Mouse (Mus musculus) embryo, embryonic 10 days (tissue): ENCODE data around the gene Lin7a.

Experiments used
- DNase-seq: peaks from one replicate; pipeline ENCODE4 v3.0.0-alpha.2; 2015; ENCODE audit warnings: low spot score

Lin7a gene

GRCm38 (mm10) chr10:107323865-107324264 is 52.4 kb downstream of the Lin7a start:
- DNase-seq: no peak

GRCm38 (mm10) chr10:107325558-107325957 is 54.1 kb downstream of the Lin7a start:
- no peak for DNase-seq

- no peak for DNase-seq
These were observed 68.0 kb downstream of the Lin7a start for GRCm38 (mm10) chr10:107339524-107339923.

GRCm38 (mm10) chr10:107341151-107341550 is 69.7 kb downstream of the Lin7a start:
- peak; percentile 7 for DNase-seq

GRCm38 (mm10) chr10:107344200-107344599 is 72.7 kb downstream of the Lin7a start:
- DNase-seq: no peak

GRCm38 (mm10) chr10:107347842-107348241 is 76.4 kb downstream of the Lin7a start:
- DNase-seq: no peak

- DNase-seq: no peak
These were observed 80.4 kb downstream of the Lin7a start for GRCm38 (mm10) chr10:107351696-107352485.

GRCm38 (mm10) chr10:107353483-107353882 is 82.0 kb downstream of the Lin7a start:
- DNase-seq: no peak

GRCm38 (mm10) chr10:107358443-107359040 is 87.1 kb downstream of the Lin7a start:
- no peak for DNase-seq

- no peak for DNase-seq
These were observed 87.8 kb downstream of the Lin7a start for GRCm38 (mm10) chr10:107359296-107359695.

- DNase-seq: no peak
These were observed 90.1 kb downstream of the Lin7a start for GRCm38 (mm10) chr10:107361546-107361945.

- DNase-seq: no peak
These were observed 90.5 kb downstream of the Lin7a start for GRCm38 (mm10) chr10:107362026-107362425.

- DNase-seq: no peak
These were observed 91.7 kb downstream of the Lin7a start for GRCm38 (mm10) chr10:107363049-107363816.

GRCm38 (mm10) chr10:107377218-107377617 is 105.7 kb downstream of the Lin7a start:
- no peak for DNase-seq

GRCm38 (mm10) chr10:107381143-107381746 is 109.8 kb downstream of the Lin7a start:
- no peak for DNase-seq

- DNase-seq: no peak
These were observed 112.3 kb downstream of the Lin7a start for GRCm38 (mm10) chr10:107383825-107384224.

- peak; percentile 49 for DNase-seq
These were observed 118.0 kb downstream of the Lin7a start for GRCm38 (mm10) chr10:107389505-107389904.

GRCm38 (mm10) chr10:107405347-107405746 is 133.9 kb downstream of the Lin7a start:
- no peak for DNase-seq

GRCm38 (mm10) chr10:107418306-107418705 is 146.8 kb downstream of the Lin7a start:
- no peak for DNase-seq

GRCm38 (mm10) chr10:107436967-107437366 is 165.5 kb downstream of the Lin7a start:
- no peak for DNase-seq

- peak; percentile 12 for DNase-seq
These were observed 171.3 kb downstream of the Lin7a start for GRCm38 (mm10) chr10:107442781-107443180.
